Mouse (Mus musculus): ENCODE measurements around the gene Adora1.
A peak's percentile ranks its signal among the peaks of the same experiment; 100 is the strongest.

Gene Adora1

DNA sequence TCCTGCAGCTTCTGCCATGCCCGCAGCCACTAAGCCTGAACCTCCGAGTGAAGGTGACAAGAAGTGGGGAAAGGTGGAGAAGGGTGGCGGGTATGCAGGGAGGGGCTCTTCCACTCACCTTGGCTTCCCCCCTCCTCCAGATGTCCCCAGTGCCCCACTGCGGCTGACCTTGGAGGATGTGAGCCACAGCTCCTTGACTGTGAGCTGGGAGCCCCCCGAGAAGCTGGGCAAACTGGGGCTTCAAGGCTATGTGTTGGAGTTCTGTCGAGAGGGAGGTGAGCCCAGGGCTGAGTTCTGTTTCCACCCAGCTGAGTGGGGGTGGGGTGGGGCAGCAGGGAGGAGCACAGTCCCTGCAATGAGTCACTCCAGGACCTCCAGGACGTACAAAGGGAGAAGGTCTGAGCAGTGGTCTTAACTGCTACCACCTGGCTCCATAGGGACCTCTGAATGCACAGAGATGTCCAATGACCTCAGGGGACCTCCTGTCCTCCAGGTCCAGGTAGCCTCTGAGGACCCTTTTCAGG lies 41.5 kb downstream of the Adora1 start:
- no peak for DNase-seq

DNA sequence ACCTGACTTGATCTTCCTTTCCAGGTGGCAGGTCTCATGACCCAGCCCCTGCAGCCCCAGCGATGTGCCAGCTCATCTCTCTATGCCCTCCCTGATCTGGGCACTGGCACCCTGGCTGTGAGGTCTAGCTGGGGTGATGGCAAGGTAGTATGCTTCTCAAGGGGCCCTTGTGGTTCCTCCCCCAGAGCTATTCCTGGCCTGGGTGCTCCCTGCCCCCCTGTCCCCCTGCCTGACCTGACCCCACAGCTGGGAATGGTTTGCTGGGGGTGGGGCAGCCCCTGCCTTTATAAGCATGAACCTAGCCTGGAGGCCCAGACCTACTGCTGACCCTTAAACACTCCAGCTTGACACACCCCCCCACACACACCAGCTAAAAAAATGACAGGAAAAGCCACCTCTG lies 42.1 kb downstream of the Adora1 start, which contains the start of gene Mybph:
TSS of gene Mybph (plus strand) at position 323 of the 400 bp plus-strand sequence.
- no peak for DNase-seq

DNA sequence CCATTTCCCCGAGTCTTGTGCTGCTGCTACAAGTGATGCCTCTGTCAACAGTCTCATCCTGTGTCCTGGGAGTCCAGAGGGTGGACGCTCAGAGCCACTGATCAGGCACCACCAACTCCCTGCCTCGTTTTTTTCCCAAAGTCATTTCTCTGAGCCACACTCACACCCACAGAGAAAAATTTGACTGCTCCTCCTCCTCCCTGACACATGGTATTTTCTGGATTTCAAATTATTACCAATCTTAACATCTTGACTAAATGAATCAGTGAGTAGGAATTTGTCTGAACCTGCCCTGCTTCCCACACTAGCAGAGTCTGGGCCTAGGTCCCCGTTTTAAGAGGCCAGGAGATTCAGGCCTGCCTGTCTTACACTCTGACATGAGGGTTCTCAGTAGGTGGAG lies 43.2 kb downstream of the Adora1 start:
- DNase-seq = no peak

DNA sequence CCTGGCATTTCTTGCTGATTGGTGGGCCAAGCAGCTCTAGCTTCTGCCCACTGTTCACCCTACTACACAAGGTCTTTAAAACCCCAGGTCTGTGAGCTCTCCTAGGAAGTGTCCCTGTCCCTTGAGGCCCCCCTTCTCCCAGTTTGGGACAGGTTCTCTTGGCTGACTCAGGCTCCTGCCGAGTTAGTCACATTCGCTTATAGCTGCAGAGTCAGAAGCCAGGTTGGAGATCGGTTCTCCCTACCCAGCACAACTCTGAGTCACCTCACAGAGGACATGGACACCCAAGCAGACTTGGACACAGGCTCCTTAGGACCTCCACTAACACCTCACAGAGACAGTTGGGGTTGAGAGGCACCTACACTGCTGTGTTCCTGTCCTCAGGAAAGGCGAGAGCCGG lies 44.0 kb downstream of the Adora1 start:
- DNase-seq = no peak

DNA sequence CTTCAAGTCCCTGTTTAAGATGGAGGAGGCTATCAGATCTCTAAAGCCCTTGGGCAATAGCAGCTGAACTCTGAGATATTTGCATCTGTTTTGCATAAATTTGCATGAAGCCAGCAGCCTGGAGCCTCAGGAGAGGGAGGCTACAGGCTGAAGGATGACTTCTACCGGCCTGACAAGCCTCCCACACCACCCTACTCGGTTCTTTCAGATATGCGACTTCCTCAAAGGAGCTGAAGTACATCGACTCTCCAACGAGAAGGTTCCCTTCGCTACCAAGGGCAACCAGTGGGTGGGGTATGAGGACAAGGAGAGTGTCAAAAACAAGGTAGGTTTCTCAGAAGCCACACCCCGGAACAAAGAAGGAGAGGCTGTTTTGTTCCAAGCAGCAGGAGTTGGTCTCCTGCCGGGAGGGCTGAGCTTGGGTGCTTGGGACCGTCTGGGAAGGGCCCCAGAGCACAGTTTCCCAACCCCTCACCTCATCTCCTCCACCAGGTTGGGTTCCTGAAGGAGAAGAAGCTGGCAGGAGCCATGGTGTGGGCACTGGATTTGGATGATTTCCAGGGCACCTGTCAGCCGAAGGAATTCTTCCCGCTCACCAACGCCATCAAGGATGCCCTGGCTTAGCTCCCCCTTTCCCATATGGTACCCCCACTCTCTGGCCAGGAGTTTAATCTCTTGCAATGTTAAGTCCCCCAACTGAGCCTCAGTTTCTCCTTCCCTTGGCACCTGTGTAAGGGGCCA lies 46.1 kb downstream of the Adora1 start:
- no peak for DNase-seq

DNA sequence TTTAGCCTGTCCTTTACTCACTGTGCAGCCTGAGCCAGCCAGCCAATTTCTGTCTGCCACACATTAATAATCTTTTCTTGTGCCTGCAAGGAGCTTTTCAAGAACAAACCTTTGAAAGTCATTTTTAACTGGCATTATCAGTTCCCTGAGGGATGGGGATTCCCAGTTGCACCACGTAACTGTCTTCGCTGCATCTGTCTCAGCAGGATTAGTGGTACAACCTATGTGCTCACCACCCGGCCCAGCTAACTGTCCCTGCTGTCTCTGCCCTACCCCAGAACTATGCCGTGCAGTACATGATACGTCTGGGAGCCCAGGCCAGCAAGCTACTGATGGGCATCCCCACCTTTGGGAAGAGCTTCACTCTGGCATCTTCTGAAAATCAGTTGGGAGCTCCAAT lies 47.0 kb downstream of the Adora1 start:
- DNase-seq = no peak

DNA sequence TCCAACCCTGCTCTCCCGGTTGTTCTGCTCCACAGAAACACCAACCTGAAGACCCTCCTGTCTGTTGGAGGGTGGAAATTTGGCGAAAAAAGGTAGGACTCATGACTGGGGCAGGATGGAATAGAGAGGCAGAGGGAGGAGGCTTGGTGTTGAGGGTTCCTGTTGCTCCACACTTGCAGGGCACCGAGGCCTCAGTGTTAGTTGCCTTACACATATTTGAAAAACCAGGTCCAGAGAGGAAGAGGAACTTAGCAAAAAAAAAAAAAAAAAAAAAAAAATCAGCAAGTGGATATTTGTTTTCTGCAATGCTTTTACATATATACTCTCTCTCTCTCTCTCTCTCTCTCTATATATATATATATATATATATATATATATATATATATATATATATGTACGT lies 51.1 kb downstream of the Adora1 start:
- no peak for DNase-seq

DNA sequence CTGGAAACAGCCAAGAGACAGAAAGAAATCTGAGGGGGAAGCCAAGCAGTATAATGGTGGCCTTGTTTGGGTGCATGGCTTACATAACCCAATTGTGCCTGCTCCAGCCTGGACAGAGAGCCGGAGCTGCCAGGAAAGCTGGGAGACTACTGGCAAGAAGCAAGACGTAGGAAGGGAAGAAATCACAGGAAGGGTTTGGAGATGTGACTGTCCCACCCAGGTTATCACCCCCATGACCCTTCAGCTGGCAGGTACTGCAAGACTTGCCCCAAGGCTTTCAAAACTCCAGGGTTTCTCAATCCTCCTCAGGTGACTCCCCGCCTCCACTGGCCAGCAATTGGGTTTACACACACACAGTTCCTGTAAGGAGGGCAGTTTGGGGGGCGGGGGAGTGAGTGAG lies 53.2 kb downstream of the Adora1 start, which contains the start of gene Chil1:
TSS of gene Chil1 (plus strand) at position 152 of the 400 bp plus-strand sequence.
- DNase-seq = no peak

DNA sequence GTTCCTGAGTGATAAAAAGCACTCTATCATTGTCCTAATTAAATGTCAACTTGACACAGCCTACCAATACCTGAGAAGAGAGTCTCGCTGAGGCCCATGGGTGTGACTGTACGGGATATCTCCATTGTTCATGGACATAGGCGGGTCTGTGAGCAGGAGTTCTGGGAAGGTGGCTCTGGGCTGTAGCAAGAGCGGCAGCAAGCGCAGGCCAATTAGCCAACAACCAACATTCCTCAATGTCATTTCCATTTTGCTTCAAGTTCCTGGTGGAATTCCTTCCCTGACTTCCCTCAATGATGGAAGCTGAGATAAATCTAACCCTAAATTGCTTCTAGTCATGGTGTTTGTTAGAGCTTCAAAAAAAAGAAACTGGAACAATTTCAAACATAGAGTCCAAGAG lies 57.3 kb downstream of the Adora1 start:
- DNase-seq = no peak

DNA sequence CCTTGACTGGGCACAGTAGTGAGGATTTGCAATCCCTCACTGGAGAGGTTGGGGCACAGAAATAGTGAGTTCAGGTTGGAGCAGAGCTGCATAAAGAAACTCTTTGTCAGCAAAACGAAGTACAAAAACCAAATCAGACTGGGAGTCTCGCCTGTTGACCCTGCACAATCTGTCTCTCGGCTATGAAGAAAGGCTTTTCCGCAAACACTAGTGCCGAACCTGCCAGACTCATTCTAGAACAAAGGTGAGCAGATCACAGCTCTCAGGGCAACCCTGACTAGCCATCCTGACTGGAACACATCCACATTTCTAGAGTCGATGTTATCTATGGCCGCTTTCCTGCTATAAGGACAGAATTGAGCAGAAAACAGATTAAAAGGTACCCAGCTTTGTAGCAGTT lies 62.1 kb downstream of the Adora1 start:
- DNase-seq = no peak

DNA sequence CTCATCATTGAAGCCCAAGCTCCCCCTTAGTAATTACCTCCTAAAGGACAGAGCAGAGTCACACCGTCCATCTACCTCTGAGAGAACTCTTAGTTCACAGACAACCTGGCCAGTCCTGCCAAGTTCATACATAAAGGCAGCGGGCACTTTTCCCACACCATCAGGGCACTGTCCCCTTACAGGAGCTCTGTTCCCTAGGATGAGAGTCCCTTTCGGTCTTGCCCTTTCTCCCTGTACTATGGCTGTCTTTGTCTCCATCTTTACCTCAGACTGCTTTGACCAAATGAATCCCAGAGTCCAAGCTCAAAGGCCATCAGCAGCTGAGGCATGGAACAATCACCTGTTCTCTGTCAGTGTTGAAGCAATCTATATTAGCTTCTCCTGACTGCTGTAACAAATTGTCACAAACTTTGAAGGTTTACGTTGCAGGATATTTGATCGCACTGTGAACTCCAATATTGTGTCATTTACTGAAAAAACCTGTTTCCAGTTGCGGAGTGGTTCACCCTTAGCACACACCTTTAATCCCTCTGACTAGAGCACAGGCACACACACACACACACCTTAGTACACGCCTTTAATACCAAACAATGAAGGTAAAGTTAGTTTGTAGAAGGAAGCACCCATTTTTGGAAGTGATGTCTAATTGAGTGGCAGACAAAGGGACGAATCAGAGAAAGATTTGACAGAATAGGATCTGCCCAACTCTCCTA lies 66.1 kb downstream of the Adora1 start:
- no peak for DNase-seq

DNA sequence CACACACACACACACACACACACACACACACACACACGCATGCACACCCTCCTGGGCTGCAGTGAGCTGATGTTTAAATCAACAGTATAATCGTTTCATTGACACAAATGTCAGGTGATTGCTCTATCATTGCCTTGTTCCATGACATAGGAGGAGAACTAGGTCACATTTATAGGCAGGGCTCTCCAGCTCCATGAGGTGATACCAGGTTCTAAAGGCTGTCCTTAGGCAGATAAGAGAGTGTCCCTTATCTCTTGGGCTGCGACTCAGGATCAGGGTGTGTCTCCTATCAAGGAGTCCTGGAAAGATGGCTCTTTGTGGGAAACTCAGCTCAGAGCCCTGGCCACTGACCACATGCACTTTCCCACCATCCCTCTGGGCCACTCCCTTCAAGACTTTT lies 66.7 kb downstream of the Adora1 start:
- no peak for DNase-seq

DNA sequence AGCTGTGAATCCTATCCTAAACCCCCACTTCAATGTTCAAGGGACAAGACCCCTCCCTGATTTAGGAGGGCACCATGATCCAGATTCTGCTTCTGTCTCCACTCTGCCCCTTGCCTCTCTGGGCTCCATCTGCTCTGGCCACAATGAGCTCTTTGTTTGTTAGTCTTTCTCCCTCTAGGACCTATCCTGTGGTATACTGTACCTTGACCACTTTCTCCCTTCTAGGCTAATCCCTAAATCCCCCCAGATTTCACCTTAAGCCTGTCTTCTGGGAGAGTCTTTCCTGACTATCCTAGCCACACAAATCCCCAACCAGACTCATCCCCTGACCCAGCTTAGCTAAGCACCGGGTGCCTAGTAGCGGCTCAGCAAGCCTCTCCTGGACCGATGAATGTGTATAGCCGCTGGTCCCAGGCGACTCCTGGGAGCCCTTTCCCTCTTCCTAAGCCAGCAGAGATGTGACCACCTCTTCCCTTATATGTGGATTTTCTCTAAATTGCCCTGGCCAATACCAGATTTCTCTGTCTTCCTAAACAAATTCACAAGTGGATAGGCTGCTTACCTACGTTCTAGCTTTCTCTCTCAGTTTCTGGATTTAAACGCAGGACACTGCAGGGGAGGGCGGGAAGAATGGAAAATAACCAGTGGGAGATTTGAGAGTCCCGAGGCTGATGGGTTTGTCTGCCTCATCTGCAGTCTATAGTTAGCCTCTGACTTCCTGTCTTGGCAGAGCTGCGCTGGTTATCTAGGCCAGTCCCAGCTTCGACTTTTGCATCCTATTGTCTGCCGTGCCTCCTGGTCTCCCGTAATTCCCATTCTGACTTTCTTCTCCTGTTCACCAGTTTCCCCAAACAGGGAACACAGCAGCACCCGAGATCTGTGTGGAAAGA lies 67.6 kb downstream of the Adora1 start:
- no peak for DNase-seq

DNA sequence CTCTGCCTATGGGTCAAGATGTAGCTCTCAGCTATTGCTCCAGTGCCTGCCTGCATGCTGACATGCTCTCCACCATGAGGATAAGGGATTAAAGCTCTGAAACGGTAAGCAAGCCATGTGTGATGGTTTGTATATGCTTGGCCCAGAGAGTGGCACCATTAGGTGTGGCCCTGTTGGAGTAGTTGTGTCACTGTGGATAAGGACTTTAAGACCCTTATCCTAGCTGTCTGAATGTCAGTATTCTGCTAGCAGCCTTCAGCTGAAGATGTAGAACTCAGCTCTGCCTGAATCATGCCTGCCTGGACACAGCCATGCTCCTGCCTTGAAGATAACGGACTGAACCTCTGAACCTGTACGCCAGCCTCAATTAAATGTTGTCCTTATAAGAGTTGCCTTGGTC lies 68.7 kb downstream of the Adora1 start:
- no peak for DNase-seq

DNA sequence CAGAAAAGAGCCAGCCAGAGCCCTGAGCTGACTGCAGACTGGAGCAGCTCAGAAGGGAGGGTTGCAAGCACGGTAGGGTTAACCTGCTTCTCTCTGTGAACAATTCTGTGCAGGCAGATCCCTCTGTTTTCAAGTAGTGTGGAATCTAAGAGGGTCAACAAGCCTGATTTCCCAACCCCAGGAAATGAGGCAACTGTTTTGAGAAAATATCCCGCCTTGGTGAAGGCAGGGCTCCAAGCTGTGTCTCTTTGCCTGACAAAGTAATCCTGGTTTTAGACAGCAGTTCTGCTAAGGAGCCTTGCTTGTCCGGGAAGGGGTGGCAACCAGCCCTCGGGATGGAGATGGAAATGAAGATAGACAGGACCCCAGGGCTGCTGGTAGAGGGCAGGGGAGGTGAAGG lies 70.8 kb downstream of the Adora1 start:
- DNase-seq = no peak

DNA sequence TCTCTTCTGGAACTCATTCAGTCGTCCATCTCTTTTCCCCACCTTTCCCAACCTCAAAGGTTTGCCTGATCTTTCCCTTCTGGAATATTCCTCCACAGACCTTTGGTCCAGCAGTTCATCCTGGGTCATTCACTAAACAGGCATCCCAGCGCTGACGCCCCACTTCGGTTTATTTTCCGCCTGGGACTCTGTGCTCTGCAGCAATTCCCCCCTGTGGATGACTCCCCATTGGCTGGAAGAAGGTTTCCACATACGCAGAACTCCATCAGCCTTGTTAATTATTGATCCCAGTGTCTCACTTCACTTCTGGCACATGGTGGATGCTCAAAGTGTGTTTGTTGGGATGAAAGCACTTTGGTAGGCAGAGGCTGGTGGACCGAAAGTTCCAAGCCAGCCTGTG lies 71.8 kb downstream of the Adora1 start:
- peak; percentile 28 for DNase-seq

DNA sequence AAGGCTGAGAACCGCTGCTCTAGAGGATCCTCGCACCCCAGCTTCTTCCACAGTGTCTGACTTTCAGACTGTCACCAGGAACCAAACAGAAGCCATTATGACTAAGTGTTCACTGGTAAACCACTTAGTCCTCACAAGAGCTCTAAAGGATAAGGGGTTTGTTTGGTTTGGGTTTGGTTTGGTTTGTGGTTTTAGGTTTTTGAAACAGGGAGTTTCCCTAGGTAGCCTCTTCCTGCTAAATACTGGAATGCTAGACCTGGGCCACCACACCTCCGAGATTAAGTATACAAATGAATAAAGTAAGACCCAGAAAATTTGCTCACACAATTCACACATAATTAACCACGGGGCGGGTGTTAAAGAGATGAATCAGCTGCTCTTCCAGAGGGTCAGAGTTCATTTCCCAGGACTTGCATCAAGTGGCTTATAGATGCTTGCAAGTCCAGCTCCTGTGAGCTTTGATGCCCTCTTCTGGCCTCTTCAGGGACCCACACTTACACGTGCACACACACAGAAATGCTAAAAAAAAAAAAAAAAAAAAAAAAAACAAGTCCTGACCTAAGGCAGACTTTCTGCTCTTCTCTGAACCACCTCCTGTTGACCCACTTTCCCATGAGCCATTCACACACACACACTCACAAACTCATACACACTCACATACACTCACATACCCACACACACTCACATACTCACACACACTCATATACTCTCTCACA lies 72.6 kb downstream of the Adora1 start:
- no peak for DNase-seq

DNA sequence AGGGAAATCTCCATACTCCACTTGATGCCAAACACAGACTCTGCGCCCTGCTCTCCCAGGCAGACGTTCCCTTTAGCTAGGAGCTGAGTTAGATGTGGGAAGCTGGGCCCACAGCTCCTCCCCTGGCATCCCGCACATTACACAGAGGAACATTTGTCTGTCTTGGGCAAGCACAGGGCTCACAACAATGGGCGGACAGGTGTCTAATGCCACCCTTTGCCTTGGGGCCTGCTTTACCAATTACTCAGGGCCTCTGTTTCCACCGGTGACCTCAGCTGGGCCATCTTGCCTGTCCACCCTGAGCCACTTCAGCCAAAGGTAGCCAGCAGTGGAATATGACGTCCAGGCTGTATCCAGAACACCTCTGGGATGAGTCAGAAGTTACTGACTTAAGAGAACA lies 73.8 kb downstream of the Adora1 start:
- DNase-seq = no peak

DNA sequence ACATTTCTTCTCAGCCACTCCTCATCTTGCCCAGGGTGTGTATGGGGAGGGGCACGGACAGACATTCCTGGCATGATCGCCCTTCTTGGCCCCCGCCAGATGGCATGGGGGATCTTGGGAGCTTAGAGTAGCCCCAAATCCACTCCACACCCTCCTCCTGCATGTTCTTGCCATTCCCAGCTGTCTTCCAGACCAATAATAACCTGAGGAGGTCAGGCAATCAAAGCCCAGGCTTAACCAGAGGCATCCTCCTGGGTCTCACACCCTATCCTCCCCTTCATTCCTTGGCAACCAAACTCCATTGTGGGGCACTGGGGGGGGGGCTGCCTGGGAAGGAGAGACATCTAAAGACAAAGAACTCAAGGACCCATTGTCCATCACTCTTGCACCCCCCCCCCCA lies 74.8 kb downstream of the Adora1 start:
- DNase-seq = no peak

DNA sequence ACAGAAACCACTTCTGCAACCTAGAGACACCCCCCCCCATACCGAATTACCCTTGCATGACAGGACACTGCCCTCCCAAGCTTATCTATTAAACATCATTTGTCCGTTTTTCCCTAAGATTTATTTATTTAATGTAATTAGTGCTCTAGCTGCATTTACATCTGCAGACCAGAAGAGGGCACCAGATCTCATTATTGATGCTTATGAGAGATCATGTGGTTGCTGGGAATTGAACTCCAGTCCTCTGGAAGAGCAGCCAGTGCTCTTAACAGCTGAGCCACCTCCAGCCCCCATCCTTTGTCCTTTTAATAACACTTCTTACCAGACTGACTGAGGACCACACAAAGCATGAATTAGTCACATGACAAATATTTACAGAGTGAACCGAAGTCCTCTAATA lies 80.6 kb downstream of the Adora1 start:
- DNase-seq = no peak

DNA sequence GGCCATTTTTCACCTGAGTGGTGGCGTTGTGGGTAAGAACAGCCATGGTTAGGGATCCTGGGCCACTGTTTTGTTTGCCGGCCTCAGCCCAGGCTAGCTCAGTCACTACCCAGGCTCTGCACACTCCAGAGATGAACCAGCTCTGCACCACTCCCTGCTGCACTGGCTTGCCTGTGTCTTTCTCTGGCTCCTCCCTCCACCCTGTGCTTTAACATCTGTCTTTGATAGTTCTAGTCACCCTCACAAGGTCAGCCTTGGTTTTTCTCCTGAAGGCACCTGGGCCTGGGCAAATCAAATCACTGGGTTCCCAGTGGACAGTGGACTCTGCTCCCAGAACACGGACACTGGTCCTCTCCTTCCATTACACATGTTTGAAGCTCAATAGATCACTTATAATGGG lies 81.1 kb downstream of the Adora1 start:
- no peak for DNase-seq
